Mouse (Mus musculus) lung, postnatal 0 days (tissue): ENCODE results near the gene Actn4. TPM values are rescaled to one million over a fixed set of nuclear protein-coding genes. Genes with fewer than 3 reads are reported as not detected.

ENCODE experiments used
- ATAC-seq: fragments of 200-750 bp; cut with Nextera tagmentation; 2 replicates; pipeline ENCODE4 v1.8.0; 2017; ENCODE audit warnings: moderate library complexity
- DNase-seq: peaks from one replicate; pipeline ENCODE4 v3.0.0-alpha.2; 2016; ENCODE audit warnings: low spot score
- H3K27ac ChIP-seq: fragments of 300-500 bp; sonication (generic); 2 replicates; pipeline ENCODE4 v1.5.1; 2014; ENCODE audit warnings: antibody characterized with exemption, mild to moderate bottlenecking, low read length, mixed read lengths
- H3K27me3 ChIP-seq: fragments of 300-500 bp; sonication (generic); replicated peaks from 2 replicates; pipeline ENCODE4 v1.6.1; 2014; ENCODE audit warnings: low read length, mixed read lengths; ENCODE audit not compliant: insufficient read depth
- H3K36me3 ChIP-seq: fragments of 300-500 bp; sonication (generic); 2 replicates; pipeline ENCODE4 v1.6.1; 2014; ENCODE audit warnings: low read length, mixed read lengths; ENCODE audit not compliant: insufficient read depth
- H3K4me1 ChIP-seq: fragments of 300-500 bp; sonication (generic); 2 replicates; pipeline ENCODE4 v1.6.1; 2014; ENCODE audit warnings: antibody characterized with exemption, low read depth, low read length, mixed read lengths; ENCODE audit not compliant: insufficient read depth
- H3K4me2 ChIP-seq: fragments of 300-500 bp; sonication (generic); replicated peaks from 2 replicates; pipeline ENCODE4 v1.6.1; 2014; ENCODE audit warnings: low read depth, mild to moderate bottlenecking, low read length, moderate library complexity, mixed read lengths
- H3K4me3 ChIP-seq: fragments of 300-500 bp; sonication (generic); 2 replicates; pipeline ENCODE4 v1.5.1; 2014; ENCODE audit warnings: low read depth, low read length
- H3K9ac ChIP-seq: fragments of 300-500 bp; sonication (generic); replicated peaks from 2 replicates; pipeline ENCODE4 v1.6.1; 2014; ENCODE audit warnings: low read depth, mild to moderate bottlenecking
- H3K9me3 ChIP-seq: fragments of 300-500 bp; sonication (generic); 2 replicates; pipeline ENCODE4 v1.6.1; 2016; ENCODE audit warnings: low read length, mixed read lengths
- CTCF ChIP-seq: IDR thresholded peaks from 2 replicates; pipeline ENCODE4 v1.5.1; 2016; ENCODE audit warnings: antibody characterized with exemption, mild to moderate bottlenecking
- EP300 ChIP-seq: IDR thresholded peaks from 2 replicates; pipeline ENCODE4 v1.6.1; 2016; ENCODE audit warnings: antibody characterized with exemption, mild to moderate bottlenecking, control low read depth
- WGBS: fragments of 180-500 bp; shearing (Covaris S2); extraction: QIAGEN DNeasy Blood & Tissue Kit; methylation state at CpG from one replicate; pipeline ENCODE4 v1.1.7; 2014; 5-methylcytosine and 5-hydroxymethylcytosine counted together
- polyA plus RNA-seq: library from polyadenylated mRNA; unstranded; fragments of >200 nt; fragmentation: Nextera tagmentation; extraction: Ambion mirVana; gene quantifications from 2 replicates; pipeline ENCODE4 v1.2.1, GENCODE M21; 2015

Actn4 gene
- polyA plus RNA-seq, 1 experiment from 2014 or later: 202 TPM

DNA sequence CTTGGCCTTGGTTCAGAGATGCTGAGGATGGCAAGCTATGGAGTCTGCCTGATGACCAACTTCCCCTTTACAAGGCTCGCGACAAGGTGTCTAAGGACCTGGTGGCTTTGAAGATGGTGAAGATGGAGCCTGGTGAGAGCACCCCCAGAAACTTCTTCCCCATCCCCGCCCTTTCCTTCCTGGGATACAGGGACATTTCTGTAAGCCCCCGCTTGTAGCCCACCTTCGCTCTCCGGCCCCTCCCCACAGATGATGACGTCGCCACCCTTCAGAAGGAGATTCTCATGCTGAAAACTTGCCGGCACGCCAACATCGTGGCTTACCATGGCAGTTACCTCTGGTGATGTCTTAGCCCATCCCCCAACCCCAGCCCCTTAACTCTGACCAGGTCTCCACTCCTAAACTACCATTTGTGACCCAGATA is 21.0 kb upstream of the Actn4 start:
- 0 out of 2 replicates have a peak overlapping the region, but pooled peaks have one; percentile 5 for H3K4me2 ChIP-seq
- no peaks in the 10 kb centered on the region for H3K9me3 ChIP-seq
- H3K9ac ChIP-seq: no peak overlapping the region
- TF ChIP-seq EP300 (no peak), CTCF (no peak)
- ATAC-seq (no peak), DNase-seq (no peak)
- no peaks in the 10 kb centered on the region for H3K27me3 ChIP-seq
- WGBS: 66% methylated on average over 11 of the region's 11 CpGs
- H3K4me3 ChIP-seq: no peak overlapping the region
- H3K36me3 ChIP-seq: peaks cover 11% of the 10 kb centered on the region; the same call in 1 of the 2 replicates
- H3K27ac ChIP-seq: no peak overlapping the region
- peaks cover 11% of the 10 kb centered on the region for H3K4me1 ChIP-seq

DNA sequence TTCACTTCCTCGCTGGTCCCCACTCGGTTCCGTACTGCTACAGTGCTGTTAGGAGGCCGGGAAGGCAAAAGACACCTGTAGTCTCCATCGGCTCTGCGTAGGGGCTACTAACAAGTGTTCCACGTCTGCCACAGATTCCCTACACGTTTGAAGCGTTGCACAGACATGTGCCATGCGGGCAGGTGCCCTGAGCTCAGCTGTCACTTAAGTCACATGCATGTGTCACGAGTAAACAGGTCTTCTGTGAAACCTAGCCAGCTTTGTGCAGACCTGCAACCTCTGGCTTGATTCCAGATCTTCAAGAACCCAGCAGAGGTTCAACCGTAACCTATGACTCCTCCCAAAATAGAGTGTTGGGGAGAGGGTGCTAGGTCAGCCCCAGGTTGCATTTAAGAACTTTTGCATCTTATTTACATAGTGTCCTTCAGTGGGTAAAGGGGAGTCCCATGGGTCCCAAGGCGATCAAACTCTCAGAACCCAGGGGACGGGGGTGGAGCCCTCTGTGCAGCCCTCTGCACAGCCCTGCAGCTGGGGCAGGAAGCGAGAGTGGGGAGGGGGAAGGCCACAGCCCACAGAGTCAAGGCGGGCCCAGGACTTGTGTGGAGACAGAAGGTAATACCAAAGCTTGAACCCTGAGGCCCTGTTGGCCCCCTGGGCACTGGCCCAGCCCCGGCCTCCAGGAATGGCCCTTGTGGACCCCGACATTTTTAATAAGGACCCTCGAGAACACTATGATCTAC is 20.3 kb upstream of the Actn4 start:
- ATAC-seq (peak; percentile 26), DNase-seq (peak; percentile 44)
- H3K9me3 ChIP-seq: no peaks in the 10 kb centered on the region
- TF ChIP-seq EP300 (no peak), CTCF (no peak)
- no peaks in the 10 kb centered on the region for H3K27me3 ChIP-seq
- peaks cover 11% of the 10 kb centered on the region for H3K4me1 ChIP-seq
- peak overlapping the region; percentile 70 for H3K4me2 ChIP-seq
- peak overlapping the region; percentile 48 for H3K4me3 ChIP-seq
- H3K9ac ChIP-seq: 0 out of 2 replicates have a peak overlapping the region, but pooled peaks have one; percentile 24
- H3K36me3 ChIP-seq: peaks cover 17% of the 10 kb centered on the region
- H3K27ac ChIP-seq: peak overlapping the region; percentile 74
- WGBS: 10% methylated on average over 19 of the region's 19 CpGs

DNA sequence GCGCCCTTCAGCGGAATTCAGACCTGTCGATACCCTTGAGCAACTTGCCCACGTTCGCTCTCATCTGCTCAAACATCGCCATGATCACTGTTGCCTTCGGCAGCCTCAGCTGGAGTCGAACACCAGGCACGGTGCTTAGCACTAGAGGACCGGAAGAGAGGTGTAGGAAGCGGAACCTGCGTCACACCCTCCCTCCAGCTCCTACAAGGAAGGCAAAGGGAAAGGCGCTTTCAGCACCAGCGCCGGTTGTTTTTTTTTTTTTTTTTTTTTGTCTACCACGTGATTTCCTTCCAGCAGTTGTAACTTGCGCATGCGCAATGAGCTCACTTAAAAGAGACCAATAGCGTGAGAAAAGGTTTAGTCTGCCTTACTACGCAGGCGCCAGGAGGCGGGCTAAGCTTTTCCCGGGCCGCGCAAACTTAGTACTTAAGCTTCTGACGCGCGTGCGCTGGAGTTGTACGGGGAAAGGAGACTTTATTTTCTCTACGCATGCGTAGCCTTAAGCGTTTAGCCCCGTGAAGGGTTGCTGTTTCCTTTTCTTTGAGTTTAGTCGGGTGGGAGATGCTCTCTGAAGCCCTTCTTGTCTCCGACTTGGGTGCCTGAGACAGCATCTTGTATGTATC is 19.6 kb upstream of the Actn4 start, which contains the start of the genes Eif3k and Map4k1:
Gene Eif3k, minus strand, starts transcription at position 214 of the 623 bp plus-strand sequence.
Gene Map4k1, plus strand, starts transcription at position 400 of the 623 bp plus-strand sequence.
- Histone ChIP-seq H3K4me2 (peak within 1 kb of the TSS; percentile 87), H3K9me3 (no peaks in the 10 kb centered on the region), H3K4me1 (peaks cover 11% of the 10 kb centered on the region), H3K27ac (peak within 1 kb of the TSS; percentile 74), H3K36me3 (peaks cover 24% of the 10 kb centered on the region), H3K4me3 (peak within 1 kb of the TSS; percentile 60), H3K9ac (peak within 1 kb of the TSS; percentile 58), H3K27me3 (no peaks in the 10 kb centered on the region)
- WGBS: under 1% methylated on average over 36 of the region's 36 CpGs
- DNase-seq: peak; percentile 100
- TF ChIP-seq CTCF (peak; percentile 37), EP300 (no peak)
- ATAC-seq: peak; percentile 98

DNA sequence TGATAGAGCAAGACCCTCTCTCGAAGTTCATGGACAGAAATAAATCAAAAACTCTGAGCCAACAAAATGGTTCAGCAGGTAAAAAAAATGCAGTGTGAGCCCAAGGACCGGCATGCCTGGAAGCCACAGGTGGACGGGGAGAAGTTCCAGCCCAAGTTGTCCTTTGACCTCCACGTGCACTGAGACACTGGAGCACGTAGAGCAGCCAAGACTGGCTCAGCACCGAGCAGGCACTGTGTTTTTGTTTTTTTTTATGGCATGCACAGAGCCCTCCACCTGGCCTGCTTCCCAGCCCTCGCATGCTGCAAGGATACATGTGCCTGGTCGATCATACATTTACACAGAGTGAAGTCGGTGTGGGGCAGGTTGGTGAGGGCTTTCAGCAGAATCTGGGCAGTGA is 15.4 kb upstream of the Actn4 start:
- no peaks in the 10 kb centered on the region for H3K27me3 ChIP-seq
- H3K4me3 ChIP-seq: no peak overlapping the region
- H3K9me3 ChIP-seq: no peaks in the 10 kb centered on the region
- TF ChIP-seq CTCF: no peak
- TF ChIP-seq EP300: no peak
- DNase-seq: no peak
- H3K27ac ChIP-seq: no peak overlapping the region
- no peak overlapping the region for H3K9ac ChIP-seq
- peaks cover 11% of the 10 kb centered on the region for H3K4me1 ChIP-seq
- H3K4me2 ChIP-seq: no peak overlapping the region
- H3K36me3 ChIP-seq: peaks cover 36% of the 10 kb centered on the region
- WGBS: 82% methylated on average over 9 of the region's 9 CpGs
- ATAC-seq: no peak

DNA sequence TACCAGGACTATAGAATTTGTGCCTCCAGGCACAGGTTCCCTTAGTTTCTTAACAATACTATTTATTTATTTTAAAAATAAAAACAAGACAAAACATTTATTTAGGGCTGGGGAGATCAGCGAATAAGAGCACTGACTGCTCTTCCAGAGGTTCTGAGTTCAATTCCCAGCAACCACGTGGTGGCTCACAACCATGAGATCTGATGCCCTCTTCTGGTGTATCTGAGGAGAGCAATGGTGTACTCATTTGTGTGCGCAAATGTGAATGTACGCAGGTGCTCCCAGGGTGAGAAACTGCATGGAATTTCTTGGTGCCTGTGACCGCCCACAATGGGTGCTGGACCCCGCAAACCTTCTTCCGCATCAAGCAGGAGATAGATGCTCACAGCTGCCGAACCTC is 10.9 kb upstream of the Actn4 start:
- H3K9me3 ChIP-seq: no peaks in the 10 kb centered on the region
- no peak overlapping the region for H3K27ac ChIP-seq
- 82% methylated on average over 8 of the region's 8 CpGs for WGBS
- TF ChIP-seq CTCF: peak; percentile 62
- TF ChIP-seq EP300: peak; percentile 24; the same call in 1 of the 2 replicates
- no peaks in the 10 kb centered on the region for H3K27me3 ChIP-seq
- DNase-seq (no peak), ATAC-seq (no peak)
- H3K9ac ChIP-seq: no peak overlapping the region
- no peak overlapping the region for H3K4me3 ChIP-seq
- H3K4me1 ChIP-seq: peaks cover 9% of the 10 kb centered on the region; the same call in 1 of the 2 replicates
- peaks cover 24% of the 10 kb centered on the region for H3K36me3 ChIP-seq
- H3K4me2 ChIP-seq: no peak overlapping the region

DNA sequence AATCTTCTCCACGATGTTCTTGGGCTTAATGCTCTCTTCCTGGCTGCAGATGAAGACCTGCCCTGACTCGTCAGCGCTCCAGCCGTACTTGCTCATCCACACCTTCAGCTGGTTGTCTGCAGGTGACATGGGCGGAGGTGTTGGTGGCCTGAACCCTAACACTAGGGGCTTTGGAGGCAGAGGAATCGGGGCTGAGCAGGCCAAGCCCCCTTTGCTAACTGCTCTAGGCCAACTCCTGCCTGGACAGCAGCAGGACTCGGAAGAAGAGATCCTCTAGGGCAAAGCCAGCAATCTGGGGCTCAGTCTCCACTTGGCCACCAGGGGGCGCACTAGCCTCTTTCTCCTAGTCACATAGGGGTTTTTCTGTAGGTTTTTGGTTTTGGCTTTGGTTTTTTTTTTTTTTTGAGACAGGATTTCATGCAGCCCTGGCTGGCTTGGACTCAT is 10.4 kb upstream of the Actn4 start:
- ATAC-seq (0 out of 2 replicates have a peak, but pooled peaks have one; percentile 13), DNase-seq (peak; percentile 84)
- H3K4me1 ChIP-seq: peaks cover 9% of the 10 kb centered on the region; the same call in 1 of the 2 replicates
- H3K36me3 ChIP-seq: peaks cover 20% of the 10 kb centered on the region
- H3K27me3 ChIP-seq: no peaks in the 10 kb centered on the region
- H3K9ac ChIP-seq: no peak overlapping the region
- TF ChIP-seq CTCF (peak; percentile 84), EP300 (0 out of 2 replicates have a peak, but pooled peaks have one; percentile 20)
- WGBS: 56% methylated on average over 8 of the region's 8 CpGs
- H3K4me2 ChIP-seq: no peak overlapping the region
- H3K9me3 ChIP-seq: no peaks in the 10 kb centered on the region
- no peak overlapping the region for H3K4me3 ChIP-seq
- peak overlapping the region; percentile 77 for H3K27ac ChIP-seq
